Mouse (Mus musculus) CH12.LX (cell line): ENCODE results near the gene Csrnp1. TPM values are rescaled to one million over a fixed set of nuclear protein-coding genes. Genes with fewer than 3 reads are reported as not detected.

Source experiments
- DNase-seq: peaks from one replicate; pipeline ENCODE4 v3.0.0-alpha.2; 2013; ENCODE audit errors: extremely low read depth
- H3K27ac ChIP-seq: 2 replicates; pipeline ENCODE4 v1.5.1; 2012; ENCODE audit warnings: low read depth, mild to moderate bottlenecking, control low read depth, moderate library complexity; ENCODE audit not compliant: insufficient read depth
- H3K27me3 ChIP-seq: replicated peaks from 2 replicates; pipeline ENCODE3; 2012; ENCODE audit warnings: inconsistent platforms
- H3K36me3 ChIP-seq, 2 experiments: replicated peaks in 1 of 2; 2 replicates each; pipeline versions ENCODE3 to v1.6.1; 2012; ENCODE audit warnings: inconsistent platforms in 1 of 2, low read length in 1 of 2, mild to moderate bottlenecking in 1 of 2, mixed read lengths in 1 of 2, moderate library complexity in 1 of 2; ENCODE audit not compliant: control insufficient read depth in 1 of 2, insufficient read depth in 1 of 2
- H3K4me1 ChIP-seq, 2 experiments: 2 replicates each; pipeline ENCODE4 v1.6.1; 2012; ENCODE audit warnings: inconsistent platforms in 1 of 2, moderate library complexity in 1 of 2; ENCODE audit not compliant: insufficient read depth in 2 of 2, control insufficient read depth in 1 of 2
- H3K4me2 ChIP-seq: 2 replicates; pipeline ENCODE4 v1.6.1; 2012; ENCODE audit warnings: low read depth, mild to moderate bottlenecking, control low read depth; ENCODE audit not compliant: poor library complexity, insufficient read depth, severe bottlenecking
- H3K4me3 ChIP-seq, 3 experiments: fragments of 150-350 bp in 1 of 3; sonication (generic) in 1 of 3; replicated peaks in 1 of 3; 2 replicates each; pipeline versions ENCODE3 to v1.5.1; 2011 to 2012; ENCODE audit warnings: low read depth in 2 of 3, low read length in 2 of 3, mild to moderate bottlenecking in 2 of 3, moderate library complexity in 2 of 3, control low read depth in 1 of 3, improper control_type of control experiment in 1 of 3, inconsistent platforms in 1 of 3, mixed read lengths in 1 of 3; ENCODE audit not compliant: poor library complexity in 1 of 3
- H3K79me2 ChIP-seq: replicated peaks from 2 replicates; pipeline ENCODE4 v1.6.1; 2012; ENCODE audit warnings: mild to moderate bottlenecking, moderate library complexity; ENCODE audit not compliant: control insufficient read depth, poor library complexity, insufficient read depth, severe bottlenecking; ENCODE audit errors: extremely low read depth
- H3K9ac ChIP-seq: 2 replicates; pipeline ENCODE4 v1.6.1; 2012; ENCODE audit warnings: low read depth, mild to moderate bottlenecking, control low read depth, moderate library complexity; ENCODE audit not compliant: insufficient read depth
- H3K9me3 ChIP-seq: replicated peaks from 2 replicates; pipeline ENCODE3; 2012; ENCODE audit warnings: low read length, inconsistent platforms, mixed read lengths
- BHLHE40 ChIP-seq: IDR thresholded peaks from 2 replicates; pipeline ENCODE4 v1.6.1; 2011; ENCODE audit warnings: mild to moderate bottlenecking, low read depth, low read length, improper control_type of control experiment
- CHD2 ChIP-seq: IDR thresholded peaks from 2 replicates; pipeline ENCODE4 v1.6.1; 2011; ENCODE audit warnings: low read length, improper control_type of control experiment
- CTCF ChIP-seq, 2 experiments: IDR thresholded peaks in 1 of 2; conservative IDR thresholded peaks in 1 of 2; 2 replicates each; pipeline ENCODE4 v1.5.1; 2011 to 2012; ENCODE audit warnings: low read depth in 2 of 2, low read length in 2 of 2, improper control_type of control experiment in 1 of 2, inconsistent platforms in 1 of 2, mild to moderate bottlenecking in 1 of 2, moderate library complexity in 1 of 2
- EP300 ChIP-seq: IDR thresholded peaks from 2 replicates; pipeline ENCODE4 v1.6.1; 2011; ENCODE audit warnings: low read length, improper control_type of control experiment
- ETS1 ChIP-seq: conservative IDR thresholded peaks from 2 replicates; pipeline ENCODE4 v1.6.1; 2012; ENCODE audit warnings: low read depth, mild to moderate bottlenecking, inconsistent platforms, low read length, improper control_type of control experiment, moderate library complexity
- HCFC1 ChIP-seq: IDR thresholded peaks from 2 replicates; pipeline ENCODE4 v1.6.1; 2012; ENCODE audit warnings: low read depth, mild to moderate bottlenecking, inconsistent platforms, low read length, improper control_type of control experiment
- JUN ChIP-seq: IDR thresholded peaks from 2 replicates; pipeline ENCODE4 v1.6.1; 2011; ENCODE audit warnings: low read depth, mild to moderate bottlenecking, low read length, improper control_type of control experiment, moderate library complexity; ENCODE audit not compliant: insufficient read depth
- JUND ChIP-seq: conservative IDR thresholded peaks from 2 replicates; pipeline ENCODE4 v1.6.1; 2011; ENCODE audit warnings: low read depth, low read length, improper control_type of control experiment
- KAT2A ChIP-seq: IDR thresholded peaks from 2 replicates; pipeline ENCODE4 v1.6.1; 2012; ENCODE audit warnings: low read length, improper control_type of control experiment, inconsistent platforms; ENCODE audit not compliant: insufficient replicate concordance
- MAFK ChIP-seq: IDR thresholded peaks from 2 replicates; pipeline ENCODE4 v1.6.1; 2011; ENCODE audit warnings: low read length, improper control_type of control experiment; ENCODE audit not compliant: insufficient replicate concordance
- MAX ChIP-seq: IDR thresholded peaks from 2 replicates; pipeline ENCODE4 v1.6.1; 2011; ENCODE audit warnings: low read length, improper control_type of control experiment
- MAZ ChIP-seq: IDR thresholded peaks from 2 replicates; pipeline ENCODE4 v1.6.1; 2012; ENCODE audit warnings: low read depth, mild to moderate bottlenecking, inconsistent platforms, low read length, improper control_type of control experiment, moderate library complexity
- MEF2A ChIP-seq: IDR thresholded peaks from 2 replicates; pipeline ENCODE4 v1.6.1; 2014; ENCODE audit warnings: low read depth, mild to moderate bottlenecking, inconsistent platforms, low read length, improper control_type of control experiment, borderline replicate concordance
- MYC ChIP-seq: IDR thresholded peaks from 2 replicates; pipeline ENCODE4 v1.6.1; 2011; ENCODE audit warnings: low read depth, mild to moderate bottlenecking, improper control_type of control experiment, low read length
- NELFE ChIP-seq: IDR thresholded peaks from 2 replicates; pipeline ENCODE4 v1.6.1; 2011; ENCODE audit warnings: low read depth, low read length, improper control_type of control experiment
- PAX5 ChIP-seq: IDR thresholded peaks from 2 replicates; pipeline ENCODE4 v1.6.1; 2012; ENCODE audit warnings: low read length, inconsistent platforms, mixed read lengths
- POLR2A ChIP-seq: IDR thresholded peaks from 2 replicates; pipeline ENCODE4 v1.6.1; 2011; ENCODE audit warnings: low read depth, mild to moderate bottlenecking, improper control_type of control experiment, low read length
- POLR2AphosphoS2 ChIP-seq: IDR thresholded peaks from 2 replicates; pipeline ENCODE4 v1.6.1; 2011; ENCODE audit warnings: low read depth, low read length, improper control_type of control experiment
- RAD21 ChIP-seq: IDR thresholded peaks from 2 replicates; pipeline ENCODE4 v1.6.1; 2011; ENCODE audit warnings: low read depth, mild to moderate bottlenecking, low read length, improper control_type of control experiment, moderate library complexity
- RCOR1 ChIP-seq: conservative IDR thresholded peaks from 2 replicates; pipeline ENCODE4 v1.6.1; 2012; ENCODE audit warnings: low read depth, mild to moderate bottlenecking, inconsistent platforms, low read length, improper control_type of control experiment
- TBP ChIP-seq: conservative IDR thresholded peaks from 2 replicates; pipeline ENCODE4 v1.6.1; 2011; ENCODE audit warnings: low read depth, low read length, improper control_type of control experiment
- TCF12 ChIP-seq: IDR thresholded peaks from 2 replicates; pipeline ENCODE4 v1.6.1; 2014; ENCODE audit warnings: low read depth, mild to moderate bottlenecking, inconsistent platforms, low read length, improper control_type of control experiment
- UBTF ChIP-seq: IDR thresholded peaks from 2 replicates; pipeline ENCODE4 v1.6.1; 2012; ENCODE audit warnings: low read depth, mild to moderate bottlenecking, inconsistent platforms, low read length, improper control_type of control experiment, moderate library complexity
- ZC3H11A ChIP-seq: IDR thresholded peaks from 2 replicates; pipeline ENCODE4 v1.6.1; 2012; ENCODE audit warnings: low read depth, mild to moderate bottlenecking, inconsistent platforms, low read length, improper control_type of control experiment
- ZKSCAN1 ChIP-seq: IDR thresholded peaks from 2 replicates; pipeline ENCODE4 v1.6.1; 2012; ENCODE audit warnings: low read depth, inconsistent platforms, low read length, improper control_type of control experiment, borderline replicate concordance
- ZMIZ1 ChIP-seq: IDR thresholded peaks from 2 replicates; pipeline ENCODE4 v1.6.1; 2012; ENCODE audit warnings: low read depth, mild to moderate bottlenecking, inconsistent platforms, low read length, improper control_type of control experiment
- dilution Hi-C: fragments of 300-500 bp; cut with MboI; formaldehyde crosslinking; loops from 2 replicates; pipeline ENCODE4 v1.14.3; 2020; ENCODE audit warnings: low sequenced_read_pairs; ENCODE audit not compliant: extremely low pct_unique_long_range_greater_than_20kb, extremely low pct_ligation_motif_present
- in situ Hi-C: fragments of 300-500 bp; cut with MboI; formaldehyde crosslinking; loops from 3 replicates; pipeline ENCODE4 v1.14.3; 2019; ENCODE audit warnings: low sequenced_read_pairs, low pct_ligation_motif_present, low pct_unique_long_range_greater_than_20kb, mixed read lengths
- polyA plus RNA-seq: library from polyadenylated mRNA; unstranded; fragments of >175 nt; gene quantifications from 2 replicates; pipeline ENCODE4 v1.2.1, GENCODE M21; 2012; ENCODE audit warnings: low read depth; ENCODE audit not compliant: insufficient read length
- total RNA-seq, 2 experiments: library from RNA; depleted of rRNA; stranded (reverse); fragments of 300-350 nt in 1 of 2; fragments of >200 nt in 1 of 2; gene quantifications; 2 replicates each; pipeline ENCODE4 v1.2.3; 2012 to 2014

Csrnp1 gene
- total and polyA plus RNA-seq, 3 experiments, result 7.8 to 15.5 (median 8.6) TPM

GRCm38 (mm10) chr9:119933675-119934074 lies 50.8 kb downstream of the Csrnp1 start:
- dilution Hi-C loops, result no loop called here
- Histone ChIP-seq H3K4me2 (no peak overlapping the region), H3K27me3 (no peaks in the 10 kb centered on the region), H3K9me3 (peaks cover 4% of the 10 kb centered on the region), H3K79me2 (no peaks in the 10 kb centered on the region), H3K4me1 (peaks cover 10 to 43% of the 10 kb centered on the region in 2 experiments), H3K27ac (no peak overlapping the region), H3K9ac (no peak overlapping the region), H3K36me3 (peaks cover 40 to 62% of the 10 kb centered on the region in 2 experiments), H3K4me3 (no peak overlapping the region)
- in situ Hi-C loops, result no loop called here
- DNase-seq, result no peak
- TF ChIP-seq UBTF, result no peak
- no peak for TF ChIP-seq MAX
- TF ChIP-seq CTCF (conservative IDR thresholded peaks at IDR 0.05 in 1 of 2, IDR thresholded peaks at IDR 0.05 in 1 of 2; ENCODE audit: low read depth in 2 of 2, low read length in 2 of 2), result no peak
- TF ChIP-seq ZC3H11A, result no peak
- TF ChIP-seq PAX5, result no peak
- no peak for TF ChIP-seq POLR2A
- TF ChIP-seq NELFE, result no peak
- no peak for TF ChIP-seq HCFC1
- no peak for TF ChIP-seq JUN
- TF ChIP-seq RAD21, result no peak
- TF ChIP-seq MAZ, result no peak

GRCm38 (mm10) chr9:119932358-119932757 lies 52.1 kb downstream of the Csrnp1 start:
- Histone ChIP-seq H3K9me3 (peaks cover 4% of the 10 kb centered on the region), H3K4me2 (no peak overlapping the region), H3K4me3 (no peak overlapping the region), H3K4me1 (peaks cover 5 to 44% of the 10 kb centered on the region in 2 experiments), H3K9ac (no peak overlapping the region), H3K79me2 (no peaks in the 10 kb centered on the region), H3K36me3 (peaks cover 52 to 75% of the 10 kb centered on the region in 2 experiments), H3K27ac (no peak overlapping the region), H3K27me3 (no peaks in the 10 kb centered on the region)
- TF ChIP-seq CHD2 (no peak), RCOR1 (no peak), JUND (no peak), MYC (no peak), TCF12 (no peak)
- dilution Hi-C loops (no loop called here), in situ Hi-C loops (no loop called here)
- no peak for DNase-seq

DNA sequence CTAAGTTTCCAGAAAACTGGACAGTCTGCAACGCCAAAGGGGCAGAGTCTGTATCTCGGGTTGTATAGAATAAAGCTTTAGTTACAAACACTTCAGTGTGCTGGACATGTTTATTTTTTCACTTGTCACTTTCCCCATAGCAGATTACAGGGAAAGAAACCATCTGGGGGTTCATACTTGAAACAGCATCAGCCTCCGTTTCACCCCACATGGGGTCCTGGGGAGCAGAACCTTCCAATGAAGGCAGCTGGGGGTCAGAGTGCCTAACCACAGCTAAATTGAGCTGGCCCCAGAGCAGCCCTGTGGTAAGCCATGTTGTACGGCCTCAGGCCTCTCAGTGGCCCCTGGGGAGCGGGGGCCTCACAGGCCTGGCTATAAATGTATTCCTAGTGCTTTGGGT lies 58.0 kb downstream of the Csrnp1 start:
- H3K9me3 ChIP-seq, result peaks cover 4% of the 10 kb centered on the region
- H3K36me3 ChIP-seq, result peaks cover 82 to 97% of the 10 kb centered on the region in 2 experiments
- H3K4me2 ChIP-seq, result peak overlapping the region; percentile 35
- H3K79me2 ChIP-seq, result no peaks in the 10 kb centered on the region
- no peaks in the 10 kb centered on the region for H3K27me3 ChIP-seq
- dilution Hi-C loops (no loop called here), in situ Hi-C loops (no loop called here)
- no peak for DNase-seq
- H3K27ac ChIP-seq, result peak overlapping the region; percentile 25; the same call in 1 of the 2 replicates
- H3K4me1 ChIP-seq, result peaks cover 14 to 45% of the 10 kb centered on the region in 2 experiments
- H3K4me3 ChIP-seq, result no peak overlapping the region
- no peak overlapping the region for H3K9ac ChIP-seq
- TF ChIP-seq POLR2A, result no peak
- no peak for TF ChIP-seq HCFC1
- TF ChIP-seq JUN, result no peak
- no peak for TF ChIP-seq MYC
- TF ChIP-seq NELFE, result no peak
- TF ChIP-seq ZKSCAN1, result no peak
- TF ChIP-seq MAZ, result no peak
- no peak for TF ChIP-seq MAFK
- no peak for TF ChIP-seq TBP
- TF ChIP-seq ETS1, result no peak
- peak; percentile 20; the same call in 1 of the 2 replicates for TF ChIP-seq BHLHE40
- TF ChIP-seq MEF2A, result peak; percentile 85
- TF ChIP-seq TCF12, result 0 out of 2 replicates have a peak, but pooled peaks have one; percentile 28
- no peak for TF ChIP-seq EP300
- no peak for TF ChIP-seq POLR2AphosphoS2
- TF ChIP-seq KAT2A, result no peak
- no peak for TF ChIP-seq ZC3H11A
- no peak for TF ChIP-seq ZMIZ1
- no peak for TF ChIP-seq RAD21
